Mouse (Mus musculus) 416B (cell line): ENCODE data around the gene Olfr462.
A peak's percentile ranks its signal among the peaks of the same experiment; 100 is the strongest.

ENCODE experiments used
- DNase-seq: peaks from one replicate; pipeline ENCODE4 v3.0.0; 2011; ENCODE audit warnings: low read depth

The Olfr462 gene

GRCm38 (mm10) chr11:87892168-87892567, at the start of gene Olfr462:
Olfr462 (minus strand) TSS chr11:87892268.
- DNase-seq = no peak

GRCm38 (mm10) chr11:87935467-87935866, 43.4 kb upstream of the Olfr462 start:
- DNase-seq = no peak

DNA sequence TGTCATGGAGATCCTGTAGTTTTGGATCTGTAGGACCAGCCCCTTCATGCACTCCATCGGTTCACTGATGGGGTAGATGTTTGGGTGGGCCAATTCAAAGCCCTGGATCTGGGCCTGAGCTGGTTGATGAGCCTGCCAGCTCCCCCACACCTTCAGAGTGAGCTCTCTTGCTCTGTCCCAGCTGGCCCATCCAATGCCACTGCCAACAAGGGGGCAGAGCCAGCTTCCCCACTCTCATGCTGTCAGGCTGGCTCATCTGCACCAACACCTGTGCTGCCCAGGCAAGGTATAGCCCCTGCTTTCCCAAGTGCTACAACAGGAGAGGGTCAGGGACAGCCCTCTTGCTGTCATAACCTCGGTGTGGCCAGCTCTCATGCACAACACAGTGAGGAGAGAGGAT, 41.7 kb upstream of the Olfr462 start:
- DNase-seq = no peak

GRCm38 (mm10) chr11:87930348-87930747, 38.3 kb upstream of the Olfr462 start:
- DNase-seq = no peak

GRCm38 (mm10) chr11:87920966-87921365, 28.9 kb upstream of the Olfr462 start, which contains the start of gene Olfr464:
Olfr464 (minus strand) TSS chr11:87920967.
- DNase-seq = peak; percentile 40

GRCm38 (mm10) chr11:87920301-87920700, 28.2 kb upstream of the Olfr462 start:
- DNase-seq = no peak

GRCm38 (mm10) chr11:87916005-87916404, 23.9 kb upstream of the Olfr462 start:
- no peak for DNase-seq

- DNase-seq = no peak
Observed at GRCm38 (mm10) chr11:87904331-87904730, 12.3 kb upstream of the Olfr462 start.

GRCm38 (mm10) chr11:87897287-87897686, 5.2 kb upstream of the Olfr462 start, which contains the start of gene Olfr463:
Olfr463 (minus strand) TSS chr11:87897387.
- no peak for DNase-seq

DNA sequence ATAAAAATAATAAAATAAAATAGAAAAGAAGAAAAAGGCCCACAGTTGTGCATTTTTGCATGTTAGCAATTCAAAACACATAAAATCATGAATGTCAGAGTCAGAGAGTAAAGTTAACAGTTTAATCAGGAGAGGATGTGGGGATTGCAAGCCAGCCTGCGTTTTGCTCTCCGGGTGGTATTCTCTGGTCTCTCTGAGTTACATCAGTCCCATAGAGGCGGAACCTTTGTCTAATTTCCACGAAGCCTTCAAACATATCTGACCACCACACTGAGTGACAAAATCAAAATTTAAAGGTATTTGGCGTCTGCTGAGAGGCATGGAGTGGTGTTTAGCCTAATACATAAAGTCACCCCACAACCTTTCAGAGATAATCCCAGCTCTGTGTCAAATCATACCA, 7.2 kb downstream of the Olfr462 start:
- DNase-seq = peak; percentile 22

GRCm38 (mm10) chr11:87883493-87883892, 8.6 kb downstream of the Olfr462 start:
- peak; percentile 71 for DNase-seq

GRCm38 (mm10) chr11:87881714-87882113, 10.4 kb downstream of the Olfr462 start:
- peak; percentile 51 for DNase-seq

DNA sequence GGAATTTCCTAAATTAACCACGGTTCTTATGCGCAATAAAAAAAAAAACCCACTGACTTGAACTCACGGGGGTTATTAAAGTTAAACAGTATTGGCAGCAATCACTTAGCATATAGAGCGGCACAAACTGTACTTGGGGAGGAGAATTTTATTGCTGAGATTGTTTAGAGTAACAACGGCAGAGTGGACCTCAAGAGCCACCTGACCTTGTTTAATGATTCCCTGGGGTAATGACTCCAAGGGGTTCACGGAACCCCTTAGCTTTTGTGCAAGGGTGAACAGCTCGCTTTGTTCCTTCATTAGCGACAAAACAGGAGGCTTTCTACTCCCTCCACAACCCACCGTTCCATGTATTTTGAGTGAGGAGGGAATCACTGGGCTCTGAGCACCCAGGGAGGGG, 12.2 kb downstream of the Olfr462 start:
- DNase-seq = no peak

GRCm38 (mm10) chr11:87875436-87875835, 16.6 kb downstream of the Olfr462 start, which contains the start of gene Epx:
Epx (minus strand) TSS chr11:87875536.
- DNase-seq = no peak

GRCm38 (mm10) chr11:87871766-87872165, 20.3 kb downstream of the Olfr462 start:
- DNase-seq = no peak

DNA sequence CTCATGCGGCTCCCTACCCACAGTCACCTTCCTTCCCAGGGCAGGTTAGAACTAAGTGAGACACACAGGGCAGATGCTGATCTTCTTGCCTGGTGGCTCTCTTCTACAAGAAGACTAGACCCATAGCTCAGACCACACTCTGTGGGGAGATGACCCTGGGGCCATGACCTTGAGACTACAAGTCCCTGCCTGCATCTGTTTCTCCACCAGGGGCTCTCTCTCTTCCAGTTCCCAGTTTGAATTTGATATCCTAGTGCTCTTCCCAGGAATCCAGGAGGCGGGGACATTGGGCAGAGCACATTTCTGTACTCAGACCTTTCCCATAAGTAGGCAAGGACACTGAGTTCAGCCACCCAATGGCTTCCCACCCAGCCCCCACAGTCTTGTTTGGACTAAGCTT, 22.0 kb downstream of the Olfr462 start:
- DNase-seq = no peak

GRCm38 (mm10) chr11:87866891-87867290, 25.2 kb downstream of the Olfr462 start:
- peak; percentile 50 for DNase-seq

- no peak for DNase-seq
Observed at GRCm38 (mm10) chr11:87862805-87863204, 29.3 kb downstream of the Olfr462 start.

DNA sequence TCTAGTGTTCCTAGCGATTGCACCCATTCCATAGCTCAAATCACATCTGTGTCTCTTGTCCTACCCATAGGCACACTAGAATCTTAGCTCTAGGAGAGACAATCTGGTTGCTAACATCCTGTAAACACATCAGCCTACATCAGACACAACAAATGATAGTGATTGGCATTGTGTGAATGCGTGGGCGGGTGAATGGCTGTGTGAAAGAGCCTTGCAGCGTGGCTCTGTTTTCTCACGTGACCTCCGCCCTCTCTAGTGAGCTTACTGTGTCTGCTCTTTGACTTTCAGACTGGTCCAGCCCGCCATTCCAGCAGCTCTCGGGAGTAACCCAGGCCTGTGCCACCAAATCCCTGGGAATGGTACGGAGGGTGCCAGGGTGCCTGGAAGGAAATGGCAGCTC, 31.6 kb downstream of the Olfr462 start:
- no peak for DNase-seq

DNA sequence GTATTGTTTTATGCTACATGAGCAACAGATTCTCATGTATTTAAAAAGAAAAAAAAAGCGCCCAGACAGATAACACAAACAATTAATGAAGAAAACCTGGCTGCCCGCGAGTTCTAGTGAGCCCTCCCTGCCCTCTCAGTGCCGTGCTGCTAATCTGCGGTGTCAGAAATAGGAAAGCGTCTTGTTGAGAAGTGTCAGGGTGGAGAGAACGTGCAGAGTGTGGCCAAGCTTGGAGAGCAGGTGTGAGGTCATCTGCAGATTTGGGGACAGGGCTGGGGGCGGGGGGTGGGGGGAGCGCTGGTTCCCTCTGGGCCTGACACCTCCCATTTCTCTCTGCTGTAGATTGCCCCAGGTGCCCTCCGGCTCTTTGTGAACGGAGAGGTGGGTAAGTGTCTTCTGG, 32.8 kb downstream of the Olfr462 start:
- no peak for DNase-seq

DNA sequence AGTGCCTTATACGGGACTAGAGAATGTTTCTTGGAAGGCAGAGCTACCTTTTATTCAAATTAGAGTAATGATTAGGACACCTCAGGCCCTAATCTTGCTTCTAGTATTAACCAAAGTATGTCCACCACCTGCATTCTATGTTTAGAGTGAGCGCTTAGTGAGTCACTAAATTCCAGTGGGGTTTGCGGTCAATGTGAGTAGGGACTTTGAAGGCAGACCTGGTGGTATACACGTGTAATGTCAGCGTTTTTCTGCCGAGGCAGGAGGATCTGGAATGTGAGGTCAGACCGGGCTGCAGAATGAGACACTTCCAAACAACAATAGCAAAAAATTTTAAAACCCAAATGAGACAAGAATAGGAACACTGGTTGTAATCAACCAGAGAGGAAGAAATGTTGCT, 37.5 kb downstream of the Olfr462 start:
- no peak for DNase-seq

DNA sequence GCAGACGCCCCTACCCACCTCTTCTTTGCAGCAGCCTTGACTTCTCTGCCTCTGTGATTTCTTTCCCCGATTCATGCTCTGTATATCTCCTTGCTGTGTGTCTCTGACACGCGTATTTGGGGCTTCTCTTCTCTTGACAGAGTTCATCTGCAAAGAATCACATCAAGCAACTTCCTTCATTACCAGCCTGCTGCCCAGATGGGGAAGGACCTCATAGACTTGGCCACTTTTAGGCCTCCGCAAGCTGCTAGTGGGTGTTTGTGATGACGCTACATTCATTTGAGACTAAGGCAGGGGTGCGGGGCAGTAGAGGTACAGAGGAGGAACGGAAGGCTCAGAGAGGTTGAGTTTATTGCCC, 38.5 kb downstream of the Olfr462 start:
- DNase-seq = peak; percentile 8

DNA sequence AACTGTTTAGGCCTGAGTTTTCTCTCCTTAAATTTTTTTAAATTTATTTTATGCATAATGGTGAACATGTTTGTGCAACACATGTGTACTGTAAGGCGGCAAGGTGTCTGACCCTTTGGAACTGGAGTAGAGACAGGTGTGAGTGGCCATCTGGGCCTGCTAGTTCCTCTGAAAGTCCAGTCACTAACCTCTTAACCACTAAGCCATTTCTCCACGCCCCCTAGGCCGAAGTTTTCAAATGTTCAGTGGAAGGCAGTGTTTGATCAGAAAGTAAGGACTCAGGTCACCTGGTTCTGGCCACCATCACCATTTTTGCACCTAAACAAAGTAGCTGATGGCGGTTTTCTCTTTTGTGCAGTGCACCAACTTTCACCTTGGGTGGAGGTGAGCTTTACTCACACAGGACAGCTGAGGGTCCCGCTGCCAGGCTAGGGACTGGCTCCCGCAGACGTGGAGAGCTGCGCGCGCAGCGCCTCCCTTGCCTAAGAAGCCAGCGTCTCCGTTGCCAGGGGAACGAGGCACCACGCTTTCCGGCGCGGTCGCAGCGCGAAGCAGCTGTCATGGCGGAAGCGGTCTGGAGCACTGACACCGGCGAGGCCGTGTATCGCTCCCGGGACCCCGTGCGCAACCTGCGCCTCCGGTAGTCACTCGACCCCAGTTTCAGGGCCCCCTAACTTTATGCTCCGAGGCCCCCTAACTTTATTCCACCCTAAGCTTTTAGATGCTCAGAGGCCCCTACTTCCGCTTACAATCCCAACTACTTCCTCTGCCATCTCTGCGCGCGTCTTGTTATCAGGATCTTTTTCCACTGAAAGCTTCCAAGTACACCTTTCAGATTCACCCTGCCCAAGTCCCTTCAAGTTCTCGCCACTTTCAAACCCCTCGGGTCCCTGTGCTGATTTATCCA, 39.1 kb downstream of the Olfr462 start, which contains the start of gene Mks1:
Mks1 (plus strand) TSS at position 526 of the 907 bp plus-strand sequence.
- peak; percentile 84 for DNase-seq

- DNase-seq = no peak
Observed at GRCm38 (mm10) chr11:87847884-87848283, 44.2 kb downstream of the Olfr462 start.
